Mouse (Mus musculus) CD8-positive naive resting alpha-beta T cell, adult 57 days (primary cell): Measurements from ENCODE around the gene Vmn2r25. TPM values are rescaled to one million over a fixed set of nuclear protein-coding genes. Genes with fewer than 3 reads are reported as not detected.

Source experiments
- total RNA-seq: library from RNA; stranded (reverse); gene quantifications from one replicate; pipeline ENCODE4 v1.2.4, GENCODE M21; 2023

Vmn2r25 gene
- not detected for total RNA-seq

GRCm38 (mm10) chr6:123853363-123853762, at the start of gene Vmn2r25:
Gene Vmn2r25 (minus strand): TSS chr6:123853463.

GRCm38 (mm10) chr6:123778579-123778978, 74.7 kb downstream of the Vmn2r25 start, which contains the start of gene Vmn2r24:
Gene Vmn2r24 (plus strand): TSS chr6:123778879.

Other genes with a start within 250 kb of the Vmn2r25 start
- not detected for gene Vmn2r22, start 202.7 kb downstream of the Vmn2r25 start, total RNA-seq
- not detected for gene Vmn2r23, start 150.8 kb downstream of the Vmn2r25 start, total RNA-seq
- gene Vmn2r24, start 74.6 kb downstream of the Vmn2r25 start, total RNA-seq = not detected
- 0.06 TPM for gene Vmn2r26, start 171.1 kb upstream of the Vmn2r25 start, total RNA-seq